Mouse (Mus musculus) liver, postnatal 0 days (tissue): ENCODE measurements around the gene Cic.

Experiments
- CTCF ChIP-seq: sonication (generic); IDR thresholded peaks from 2 replicates; pipeline ENCODE4 v1.5.1; 2016; ENCODE audit warnings: antibody characterized with exemption, low read depth
- EP300 ChIP-seq: IDR thresholded peaks from 2 replicates; pipeline ENCODE4 v1.6.1; 2016; ENCODE audit warnings: antibody characterized with exemption, low read depth, mild to moderate bottlenecking

DNA sequence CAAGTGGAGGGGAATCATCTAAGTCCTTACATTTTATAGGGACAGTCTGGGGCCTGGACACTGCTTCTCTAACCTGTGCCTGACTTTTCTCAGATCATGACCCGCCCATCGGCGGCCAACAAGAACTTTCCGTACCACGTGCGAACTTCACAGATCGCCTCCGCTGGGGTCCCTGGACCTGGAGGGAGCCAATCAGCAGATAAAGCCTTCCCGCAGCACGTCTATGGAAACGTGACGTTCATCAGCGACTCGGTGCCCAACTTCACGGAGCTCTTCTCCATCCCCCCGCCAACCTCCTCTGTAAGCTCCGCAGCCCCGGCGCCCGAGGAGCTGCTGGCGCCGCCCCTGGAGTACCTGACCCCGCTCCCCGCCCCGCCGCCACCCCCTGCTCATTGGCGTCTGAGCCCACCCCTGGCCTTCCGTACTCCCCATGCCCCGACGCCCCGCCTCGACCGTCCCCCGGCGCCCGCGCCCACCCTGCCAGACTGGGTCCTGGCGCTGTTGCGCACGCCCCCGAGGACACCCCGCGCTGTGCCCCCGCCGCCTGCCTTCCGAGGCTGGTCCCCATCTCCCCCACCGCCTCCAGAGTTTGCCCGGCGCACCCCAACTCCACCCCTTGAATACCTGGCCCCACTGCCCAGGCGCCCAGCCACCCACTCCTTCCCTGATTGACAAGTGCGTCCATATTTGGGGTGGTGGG lies 47.3 kb downstream of the Cic start:
- TF ChIP-seq CTCF (no peak), EP300 (no peak)
